Mouse (Mus musculus) left cerebral cortex, postnatal 14 days (tissue): Measurements from ENCODE around the gene Esrrg. TPM values are rescaled to one million over a fixed set of nuclear protein-coding genes. Genes with fewer than 3 reads are reported as not detected.

Experiments used
- DNase-seq, 2 experiments: peaks; one replicate each; pipeline ENCODE4 v3.0.0; 2021 to 2022; ENCODE audit warnings: low spot score in 2 of 2, mixed read lengths in 1 of 2
- intact Hi-C: fragments of 180-260 bp; cut with DNase I; formaldehyde crosslinking; loops from one replicate; pipeline ENCODE4 v1.15.1; 2025
- total RNA-seq, 2 experiments: library from RNA; stranded (reverse); gene quantifications; 2 replicates each; pipeline ENCODE4 v1.2.3; 2021

The Esrrg gene
- total RNA-seq, 2 experiments from 2014 or later = 21.6 to 25.1 TPM

DNA sequence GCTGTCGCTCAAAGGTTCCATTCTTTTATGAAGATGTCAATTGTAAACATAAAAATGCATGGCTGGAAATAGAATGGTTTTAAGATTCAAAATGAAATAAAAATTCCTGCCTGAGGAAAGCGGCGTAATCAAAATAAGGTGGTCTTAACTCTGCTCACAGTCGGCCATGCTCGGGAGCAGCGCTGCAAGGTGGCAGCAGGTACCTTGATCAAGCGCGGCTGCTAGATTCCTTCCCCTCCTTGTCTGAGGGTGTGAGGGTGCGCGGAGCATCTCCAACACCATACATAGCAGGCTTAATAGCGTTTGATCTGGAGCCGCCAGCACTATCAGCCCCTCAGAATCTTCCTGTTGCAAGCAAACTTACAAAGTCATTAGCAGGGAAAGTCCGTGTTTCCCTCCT, 399.9 kb downstream of the Esrrg start:
- intact Hi-C loops = no loop called here
- DNase-seq = no peak

DNA sequence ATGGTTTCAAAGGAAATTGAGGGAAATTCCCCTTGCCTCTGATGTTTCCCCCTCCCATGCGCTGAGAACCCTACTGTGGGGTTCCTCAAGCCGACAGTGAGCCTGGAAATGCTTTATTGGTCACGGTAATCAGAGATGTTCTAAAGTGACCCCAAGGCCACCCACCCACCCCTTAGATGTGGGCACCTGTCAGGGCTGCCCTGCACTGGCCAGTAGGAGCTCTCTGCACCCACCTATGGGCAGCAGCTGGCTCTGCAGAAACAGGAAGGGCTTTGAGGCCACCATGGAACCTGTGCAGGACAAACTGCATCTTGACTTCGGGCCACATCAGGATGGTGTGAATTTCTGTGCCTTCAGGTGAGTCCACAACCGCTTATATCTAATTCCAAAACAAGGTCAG, 401.3 kb downstream of the Esrrg start:
- DNase-seq = no peak
- intact Hi-C loops = no loop called here

DNA sequence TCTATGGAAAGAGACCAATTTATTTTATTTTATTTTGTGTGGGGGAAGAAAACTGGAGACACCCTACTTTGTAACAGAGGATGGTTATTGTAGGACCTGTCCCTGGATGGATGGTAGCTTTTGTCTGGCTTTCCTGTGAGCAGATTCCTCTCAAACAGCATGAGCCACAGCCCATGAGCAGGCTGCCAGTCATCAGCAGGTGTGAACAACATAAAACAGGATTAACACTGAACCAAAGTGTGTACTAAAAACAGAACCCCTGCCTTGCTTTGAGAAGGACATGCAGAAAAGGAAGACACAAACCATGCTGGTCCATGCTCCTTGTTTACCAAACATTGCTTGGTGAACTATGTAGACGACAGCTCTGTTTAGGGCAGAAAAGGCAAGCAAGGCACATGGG, 402.3 kb downstream of the Esrrg start:
- intact Hi-C loops = no loop called here
- DNase-seq = no peak

DNA sequence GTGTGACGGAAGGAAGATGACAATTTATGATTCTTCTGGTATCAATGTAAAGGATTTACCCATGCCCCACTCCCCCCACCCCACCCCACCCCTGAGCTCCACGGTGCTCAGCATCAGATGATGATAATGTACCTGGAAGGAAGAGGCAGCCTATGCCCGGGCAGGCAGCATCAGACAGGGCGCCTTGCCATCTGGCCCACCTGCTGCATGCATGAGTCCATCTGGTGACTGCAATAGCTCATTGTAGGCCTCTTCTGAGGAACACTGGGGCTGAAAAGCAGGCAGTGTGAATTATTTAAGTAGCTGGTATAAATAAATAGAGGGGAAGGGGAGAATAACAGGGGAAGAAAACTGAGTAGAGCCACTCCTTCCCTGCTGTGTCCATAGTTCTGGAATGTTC, 405.8 kb downstream of the Esrrg start:
- intact Hi-C loops = no loop called here

DNA sequence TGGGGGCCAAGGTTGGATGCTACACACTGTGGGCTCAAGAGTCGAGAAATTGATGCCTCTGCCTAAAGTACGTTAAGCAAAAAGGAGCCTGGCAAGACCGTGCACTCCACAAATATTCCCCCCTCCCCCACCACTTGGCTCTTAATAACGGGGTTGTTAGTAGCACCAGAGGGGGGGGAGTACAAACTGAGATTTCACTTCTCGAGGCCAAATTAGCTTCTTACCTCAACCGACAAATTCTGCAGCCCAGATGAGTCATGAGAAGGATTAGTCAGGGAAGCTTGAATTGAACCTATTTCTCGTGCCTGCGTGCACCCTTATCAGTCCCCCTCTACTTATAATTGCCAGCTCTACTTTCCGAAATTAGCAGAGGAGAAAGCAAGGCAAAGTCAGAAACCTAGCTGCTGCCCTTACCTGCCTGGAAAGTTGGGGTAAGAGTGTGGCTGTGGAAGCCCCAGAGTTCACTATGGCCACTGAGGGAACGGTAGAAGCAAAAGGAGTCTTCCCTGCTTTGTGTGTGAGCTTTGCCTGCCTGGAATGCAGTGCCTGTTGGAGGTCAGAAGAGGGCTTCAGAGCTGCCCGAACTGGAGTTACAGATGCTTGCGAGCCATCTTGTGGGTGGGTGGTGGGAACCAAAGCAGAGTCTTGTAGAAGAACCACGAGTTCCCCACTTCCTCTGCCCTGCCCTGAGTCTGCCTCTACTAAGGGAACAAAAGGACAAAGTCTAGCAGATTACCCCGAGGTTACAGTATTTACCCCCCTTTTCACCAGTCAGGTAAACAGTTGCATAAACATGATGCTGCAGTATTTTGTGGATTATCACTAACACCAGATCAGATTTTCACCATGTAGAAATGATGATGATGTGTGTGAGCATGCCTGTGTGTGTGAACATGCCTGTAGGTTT, 409.6 kb downstream of the Esrrg start:
- intact Hi-C loops = no loop called here
- DNase-seq = no peak

More for the DNA sequence above, 405.8 kb downstream of the Esrrg start:
- peak in 1 of 2 experiments; percentile 40 for DNase-seq

DNA sequence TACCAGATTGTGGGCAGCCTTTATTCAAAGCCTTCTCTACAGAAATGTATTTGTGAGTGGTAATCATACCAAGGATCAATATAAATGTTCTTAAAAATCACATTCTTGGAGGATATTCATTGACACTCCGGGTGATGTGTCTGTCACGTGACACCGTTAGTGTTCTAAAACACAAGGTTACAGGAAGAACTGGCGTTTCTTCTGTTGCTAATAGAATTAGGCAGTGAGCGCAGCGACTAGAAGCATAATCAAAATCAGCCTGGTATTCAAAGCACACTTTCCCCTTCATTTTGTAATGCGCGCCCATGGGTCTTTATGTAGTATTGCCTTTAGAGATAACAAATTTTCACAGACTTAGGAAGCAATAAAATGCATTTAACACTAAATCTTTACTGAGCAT, 420.6 kb downstream of the Esrrg start:
- intact Hi-C loops = no loop called here
- no peak for DNase-seq

DNA sequence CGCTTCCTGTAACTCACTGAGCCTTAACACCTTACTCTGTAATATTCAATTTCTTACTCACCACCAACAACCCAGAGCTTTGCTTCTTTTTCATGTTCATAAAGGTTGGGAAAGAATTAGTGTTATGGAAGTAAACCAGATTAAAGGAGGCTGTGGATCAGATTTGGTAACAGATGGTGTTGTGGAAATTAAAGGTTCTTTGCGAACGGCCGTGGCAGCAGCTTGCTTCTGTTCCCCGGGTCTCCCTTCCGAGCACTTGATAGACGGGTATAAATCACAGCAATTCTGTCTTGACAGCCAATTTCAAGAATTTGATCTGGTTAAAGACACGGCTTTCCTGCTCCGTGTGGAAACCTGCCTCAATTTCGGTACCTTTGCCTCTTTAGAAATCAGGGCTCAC, 421.5 kb downstream of the Esrrg start:
- intact Hi-C loops = no loop called here
- no peak for DNase-seq

DNA sequence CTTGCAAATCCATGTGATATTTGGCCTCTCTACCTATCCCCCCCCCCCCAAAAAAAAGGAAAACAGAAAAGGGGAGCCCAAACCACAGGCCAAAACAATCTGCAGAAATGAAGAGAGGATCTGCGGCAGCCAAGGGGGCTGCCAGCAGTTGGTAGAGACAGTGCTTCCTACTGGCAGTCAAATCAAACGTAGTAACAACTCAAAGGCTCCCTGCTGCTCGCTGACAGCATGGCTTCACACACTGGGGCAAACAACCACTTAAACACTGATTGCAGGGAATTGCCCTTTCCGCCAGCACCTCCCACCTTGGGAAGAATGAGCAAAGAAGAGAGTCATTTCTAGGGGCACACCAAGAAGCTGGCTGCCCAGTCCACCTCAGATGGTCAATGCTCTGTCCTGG, 422.7 kb downstream of the Esrrg start:
- no peak for DNase-seq
- intact Hi-C loops = no loop called here

DNA sequence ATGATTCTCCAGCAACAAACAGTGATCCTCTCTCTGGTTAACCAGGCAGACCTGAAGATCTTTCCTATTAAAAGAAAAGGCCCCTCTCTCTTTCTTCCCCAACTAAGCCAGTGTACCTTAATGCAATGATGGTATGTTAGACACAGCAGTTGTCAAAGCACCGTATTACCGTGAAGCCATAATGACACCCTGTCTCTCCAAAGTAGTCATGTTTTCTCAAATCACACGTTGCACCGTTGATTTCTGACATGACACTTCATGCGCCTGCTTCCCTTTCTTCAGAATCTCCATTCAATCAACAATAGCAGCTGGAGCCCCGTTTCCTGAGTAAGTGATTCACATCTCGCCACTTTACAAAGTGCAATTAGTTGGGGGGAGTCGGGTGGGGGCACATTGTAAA, 427.4 kb downstream of the Esrrg start:
- intact Hi-C loops = no loop called here
- no peak for DNase-seq

DNA sequence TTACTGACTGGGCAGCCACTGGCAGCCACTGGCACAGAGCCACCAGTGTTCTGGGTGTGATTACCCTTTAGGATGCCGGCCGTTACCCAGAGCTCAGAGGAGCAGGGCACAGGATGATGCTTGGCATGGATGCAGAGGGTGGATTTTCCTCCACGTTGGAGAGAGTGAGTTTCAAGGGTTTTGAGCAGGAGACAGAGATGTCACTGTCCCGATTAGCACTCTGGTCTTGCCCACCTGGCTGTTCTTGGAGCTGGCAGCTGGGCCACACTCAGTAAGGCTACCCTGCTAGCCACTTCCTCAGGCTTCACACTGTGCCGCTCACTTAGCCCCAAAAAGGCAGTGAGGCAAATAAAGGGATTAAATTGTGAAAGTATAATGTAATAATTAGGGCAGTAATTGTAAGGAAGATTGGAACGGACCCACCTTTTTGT, 438.1 kb downstream of the Esrrg start:
- DNase-seq = no peak
- intact Hi-C loops = no loop called here

DNA sequence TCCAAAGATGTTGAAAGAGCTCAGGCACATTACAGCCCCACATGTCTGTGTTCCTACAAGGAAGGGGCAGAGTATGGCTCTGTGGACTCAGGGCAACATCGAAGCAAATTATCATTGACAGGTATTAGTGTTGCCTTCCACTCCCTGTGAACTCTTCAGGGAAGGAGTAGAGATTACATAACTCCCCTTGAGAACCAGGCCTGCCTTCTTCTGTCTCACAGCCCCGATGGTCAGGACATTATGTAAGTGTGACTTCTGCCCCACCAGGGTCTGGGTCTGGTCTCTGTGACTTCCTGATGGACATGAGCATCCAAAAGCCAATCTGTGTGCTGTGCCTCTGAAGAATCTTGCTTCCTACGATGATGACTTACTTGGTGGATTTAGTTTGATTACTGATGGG, 438.6 kb downstream of the Esrrg start:
- intact Hi-C loops = no loop called here
- DNase-seq = no peak

DNA sequence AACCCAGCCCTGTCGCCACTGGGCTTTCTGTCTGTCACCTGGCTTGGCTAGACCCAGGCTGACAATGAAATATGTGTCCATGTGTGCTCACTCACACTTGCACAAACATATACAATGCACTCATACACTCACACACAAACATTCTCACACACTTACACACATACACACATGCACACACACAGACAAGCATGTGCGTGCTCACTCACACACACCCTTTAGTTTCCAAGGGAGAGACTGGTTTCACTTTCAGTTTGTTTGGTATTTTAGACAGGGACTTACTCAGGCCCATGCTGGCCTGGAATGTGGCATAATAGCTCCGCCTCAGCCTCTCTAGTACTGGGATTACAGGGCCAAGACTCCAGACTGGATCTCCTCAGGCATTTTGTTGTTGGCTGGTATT, 447.3 kb downstream of the Esrrg start:
- no peak for DNase-seq
- intact Hi-C loops = no loop called here

DNA sequence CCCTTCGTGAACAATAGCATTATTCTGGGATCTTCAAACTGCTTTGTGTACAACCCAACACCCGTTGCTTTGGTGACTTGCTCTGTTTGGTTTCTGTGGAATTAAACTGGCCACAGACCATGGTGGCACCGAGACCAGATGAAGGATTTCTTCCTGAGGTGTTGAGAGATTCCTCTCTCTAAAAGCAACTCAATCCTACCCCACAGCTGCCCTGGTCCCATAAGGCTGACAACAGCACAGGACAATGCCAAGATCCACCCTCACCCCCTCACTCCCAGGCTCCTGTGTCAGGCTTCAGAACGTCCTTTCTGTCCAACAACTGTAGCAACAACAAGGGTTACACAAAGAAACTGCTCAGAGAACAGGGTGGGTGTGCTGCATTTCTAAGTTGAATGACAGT, 449.3 kb downstream of the Esrrg start:
- intact Hi-C loops = no loop called here
- DNase-seq = no peak

DNA sequence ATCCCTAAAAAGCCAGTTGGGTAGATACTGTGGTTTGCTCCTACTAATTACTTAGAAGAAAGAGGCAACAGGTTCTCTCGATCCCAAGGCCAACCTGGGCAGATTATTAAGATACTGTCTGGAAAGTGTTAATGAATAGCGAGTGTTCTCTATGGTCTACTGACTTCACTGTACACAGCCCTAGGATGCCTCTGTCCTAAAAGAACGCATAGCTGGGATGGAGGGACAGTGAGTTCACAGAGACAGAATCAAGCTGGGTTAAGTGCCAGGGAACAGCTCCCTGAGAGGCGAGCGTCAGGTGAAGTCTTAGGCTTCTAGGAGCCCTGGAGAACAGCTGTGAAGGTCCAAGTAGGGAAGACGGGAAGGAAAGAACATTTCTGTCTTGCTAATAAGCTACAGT, 450.4 kb downstream of the Esrrg start:
- intact Hi-C loops = no loop called here
- no peak for DNase-seq

DNA sequence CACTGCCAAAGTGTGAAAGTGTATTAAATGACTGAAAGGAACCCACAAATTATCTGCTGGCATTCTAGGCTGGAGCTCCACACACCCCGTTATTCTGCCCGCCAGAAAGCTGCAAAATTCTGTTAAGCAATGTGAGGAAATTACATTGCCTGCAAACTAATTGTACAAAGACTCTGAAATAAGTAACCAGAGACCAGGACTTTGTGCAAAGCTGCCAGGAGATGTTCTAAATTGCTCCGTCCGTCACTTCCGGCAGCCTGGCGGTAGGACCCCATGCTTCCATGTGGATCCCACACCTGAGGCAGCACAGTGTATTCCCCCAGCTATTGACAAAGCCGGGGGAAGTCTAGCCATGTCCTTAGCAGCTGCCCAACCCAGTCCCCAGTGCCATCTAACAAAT, 451.9 kb downstream of the Esrrg start:
- intact Hi-C loops = no loop called here
- no peak for DNase-seq

DNA sequence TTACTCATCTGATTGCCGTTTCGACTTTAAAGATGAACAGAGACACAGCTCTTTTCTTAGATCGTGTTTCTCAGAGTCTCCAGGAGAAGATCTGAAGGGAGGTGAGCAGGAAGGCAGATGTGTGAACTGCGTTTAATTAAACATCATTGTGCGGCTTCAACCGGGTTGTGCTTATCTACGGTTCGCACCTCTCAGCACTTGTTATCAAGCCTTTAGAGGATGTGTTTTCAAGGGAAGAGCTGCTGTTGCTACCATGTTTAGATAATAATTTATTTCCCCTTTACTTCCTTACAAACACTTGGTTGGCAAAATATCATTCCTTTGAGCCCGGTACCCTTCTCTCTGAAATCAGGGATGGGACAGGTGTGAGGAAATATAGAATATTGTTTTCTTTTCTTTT, 460.2 kb downstream of the Esrrg start:
- DNase-seq = no peak
- intact Hi-C loops = no loop called here

DNA sequence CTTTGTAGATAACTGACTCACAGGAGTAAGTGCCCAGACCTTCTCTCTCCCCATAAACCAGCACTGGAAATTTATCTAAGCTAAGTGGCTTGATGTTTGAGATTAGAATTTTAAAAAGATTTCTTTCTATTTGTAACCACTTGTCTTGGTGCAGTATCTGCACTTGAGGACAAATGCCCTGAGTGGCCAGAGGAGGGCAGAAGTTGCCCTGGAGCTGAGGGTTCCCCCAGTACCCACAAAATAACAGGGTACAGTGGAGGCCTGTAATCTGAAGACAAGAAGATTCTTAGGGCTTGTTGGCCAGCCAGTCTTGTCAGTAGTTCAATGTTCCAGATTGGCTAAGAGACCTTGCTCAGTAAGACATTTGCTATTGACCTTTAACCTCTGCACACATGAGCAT, 461.3 kb downstream of the Esrrg start:
- intact Hi-C loops = no loop called here
- DNase-seq = no peak

DNA sequence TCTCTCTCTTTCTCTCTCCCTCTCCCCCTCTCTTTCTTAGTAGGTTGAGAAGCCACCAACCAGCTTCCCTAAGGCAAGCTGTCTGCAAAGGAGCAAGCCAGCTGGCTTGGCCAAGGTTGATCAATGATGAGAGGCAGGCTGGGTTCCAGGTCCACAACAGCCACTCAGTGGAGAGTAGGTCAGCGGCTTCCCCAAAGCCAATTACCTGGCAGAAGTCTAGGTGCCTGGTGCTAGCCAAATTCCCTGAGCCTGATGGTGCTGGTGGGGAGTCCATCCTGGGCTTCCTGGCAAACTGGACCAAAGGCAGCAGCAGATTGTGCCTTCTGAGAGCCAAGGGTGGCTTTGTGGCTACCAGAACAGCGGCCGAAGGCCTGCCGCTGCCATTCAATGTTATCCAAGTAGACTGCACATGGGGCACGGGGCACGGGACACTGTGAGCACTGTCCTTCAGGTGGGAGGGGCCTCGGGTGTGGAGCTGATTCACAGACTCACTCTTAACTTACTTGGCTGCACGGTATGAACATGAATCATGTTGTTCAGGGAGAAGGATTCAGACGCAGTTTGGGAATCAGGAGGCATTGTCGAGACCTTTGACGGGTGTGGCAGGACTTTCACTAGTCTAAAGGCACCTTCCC, 469.1 kb downstream of the Esrrg start:
- intact Hi-C loops = no loop called here
- DNase-seq = no peak

DNA sequence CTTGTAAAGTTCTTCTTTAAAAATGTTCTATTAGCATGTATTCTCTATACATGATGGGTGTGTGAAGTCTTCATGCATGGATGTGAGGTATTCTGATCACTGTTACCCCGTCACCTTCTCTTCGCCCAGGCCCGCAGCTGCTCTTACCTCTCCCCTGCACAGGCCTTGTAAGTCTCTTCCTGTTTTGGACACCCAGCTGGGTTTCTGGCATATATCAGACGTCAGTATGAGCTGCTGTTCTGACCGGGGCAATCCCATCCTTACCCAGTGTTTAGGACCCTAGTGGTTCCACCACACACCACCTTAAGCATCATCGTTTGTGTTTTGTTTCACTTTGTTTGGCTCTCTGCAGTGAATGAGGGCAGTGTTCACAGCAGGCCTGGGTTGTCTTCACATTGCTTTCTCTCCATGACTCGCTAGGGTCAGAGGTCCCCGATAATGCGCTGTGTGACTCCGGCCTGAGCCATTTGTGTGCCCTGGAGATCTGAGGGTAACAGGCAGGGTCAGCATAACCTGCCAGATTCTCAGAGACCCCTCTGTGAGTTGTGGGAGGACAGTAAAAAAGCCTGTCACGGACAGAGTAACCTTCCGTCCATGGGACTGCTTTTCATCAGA, 471.8 kb downstream of the Esrrg start:
- DNase-seq = no peak

DNA sequence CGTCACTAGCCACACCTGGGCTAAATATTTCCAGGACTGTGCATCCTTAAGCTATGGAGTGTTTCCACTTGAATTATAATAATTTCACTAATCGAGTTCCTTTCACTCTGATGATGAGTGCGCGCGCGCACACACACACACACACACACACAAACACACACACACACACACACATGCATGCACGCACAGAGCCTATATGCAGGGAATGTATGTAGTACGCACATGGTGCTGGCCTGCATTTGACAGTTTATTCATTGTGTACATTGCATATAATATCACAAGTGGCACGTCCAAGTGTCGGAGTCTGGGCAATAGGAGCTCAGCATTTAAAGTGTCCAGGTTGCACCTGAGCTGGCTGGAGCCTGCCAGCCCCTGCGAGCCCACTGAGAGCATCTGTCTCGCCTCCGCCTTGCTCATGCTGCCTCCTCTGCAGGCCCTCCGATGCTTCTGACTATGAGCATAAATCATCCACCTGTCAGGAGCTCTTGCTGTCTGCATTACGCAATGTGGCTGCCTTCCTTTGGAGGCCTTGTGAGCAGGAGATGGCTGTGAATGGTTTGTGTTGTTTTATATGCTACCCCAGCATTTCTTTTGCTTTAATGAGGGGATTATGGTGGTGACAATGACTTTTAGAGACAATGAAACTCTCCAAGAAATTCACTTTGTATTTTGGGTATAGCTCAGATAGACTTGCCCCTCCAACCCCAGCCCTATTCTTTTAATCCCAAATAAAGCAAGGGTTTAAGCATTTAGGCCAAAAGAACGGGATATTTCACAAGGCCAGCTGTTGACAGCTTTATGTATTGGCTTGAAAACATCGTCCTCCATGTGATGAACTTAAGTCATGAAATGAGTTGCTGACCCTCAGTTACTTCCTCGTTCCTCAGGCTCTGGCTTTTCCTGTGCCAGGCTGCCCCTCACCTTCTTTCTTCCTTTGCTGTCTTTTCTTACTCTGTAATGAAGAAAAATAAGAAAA, 474.4 kb downstream of the Esrrg start:
- no peak for DNase-seq

More for the DNA sequence above, 471.8 kb downstream of the Esrrg start:
- intact Hi-C loops = no loop called here

More for the DNA sequence above, 474.4 kb downstream of the Esrrg start:
- intact Hi-C loops = no loop called here
